Mouse (Mus musculus): ENCODE measurements around the gene Phf7.

GRCm38 (mm10) chr14:31244777-31245176 is 6.3 kb downstream of the Phf7 start:
- TF ChIP-seq CTCF (IDR thresholded peaks at IDR 0.05; ENCODE audit: extremely low read depth, insufficient read depth, insufficient read length, insufficient replicate concordance) (no peak), POLR2A (IDR thresholded peaks at IDR 0.05; ENCODE audit: low read depth, low read length) (no peak)

Data from spleen, adult 2 months (tissue).